Mouse (Mus musculus) neural tube, embryonic 10.5 days (tissue): Measurements from ENCODE around the gene Unc5c.

Experiments
- DNase-seq: peaks from one replicate; pipeline ENCODE4 v3.0.0-alpha.2; 2017; ENCODE audit warnings: low spot score; ENCODE audit errors: extremely low spot score

Gene Unc5c

GRCm38 (mm10) chr3:141465104-141465705 is at the start of gene Unc5c:
Unc5c (plus strand) TSS chr3:141465216.
- peak; percentile 83 for DNase-seq

GRCm38 (mm10) chr3:141457475-141457874 is 7.5 kb upstream of the Unc5c start:
- no peak for DNase-seq

- DNase-seq: no peak
Measured at GRCm38 (mm10) chr3:141462482-141462881, 2.5 kb upstream of the Unc5c start.

GRCm38 (mm10) chr3:141464691-141465103 is 319 bp upstream of the Unc5c start:
- DNase-seq: no peak

- DNase-seq: peak; percentile 55
Measured at GRCm38 (mm10) chr3:141466061-141466460, 1.0 kb downstream of the Unc5c start.

- peak; percentile 49 for DNase-seq
Measured at GRCm38 (mm10) chr3:141466727-141467335, 1.8 kb downstream of the Unc5c start.

- no peak for DNase-seq
Measured at GRCm38 (mm10) chr3:141469338-141469737, 4.3 kb downstream of the Unc5c start.

GRCm38 (mm10) chr3:141473205-141473604 is 8.2 kb downstream of the Unc5c start:
- DNase-seq: no peak

GRCm38 (mm10) chr3:141475389-141475788 is 10.4 kb downstream of the Unc5c start:
- DNase-seq: no peak

- DNase-seq: no peak
Measured at GRCm38 (mm10) chr3:141475919-141476318, 10.9 kb downstream of the Unc5c start.

- no peak for DNase-seq
Measured at GRCm38 (mm10) chr3:141476670-141477069, 11.7 kb downstream of the Unc5c start.

GRCm38 (mm10) chr3:141482465-141482864 is 17.4 kb downstream of the Unc5c start:
- no peak for DNase-seq

GRCm38 (mm10) chr3:141483665-141484431 is 18.8 kb downstream of the Unc5c start:
- no peak for DNase-seq

- DNase-seq: no peak
Measured at GRCm38 (mm10) chr3:141485218-141485617, 20.2 kb downstream of the Unc5c start.

- DNase-seq: no peak
Measured at GRCm38 (mm10) chr3:141490647-141491046, 25.6 kb downstream of the Unc5c start.

GRCm38 (mm10) chr3:141491272-141491950 is 26.4 kb downstream of the Unc5c start:
- peak; percentile 40 for DNase-seq

- DNase-seq: no peak
Measured at GRCm38 (mm10) chr3:141491951-141492310, 26.9 kb downstream of the Unc5c start.

- DNase-seq: no peak
Measured at GRCm38 (mm10) chr3:141493000-141493399, 28.0 kb downstream of the Unc5c start.

GRCm38 (mm10) chr3:141498348-141499056 is 33.5 kb downstream of the Unc5c start:
- no peak for DNase-seq

- DNase-seq: no peak
Measured at GRCm38 (mm10) chr3:141501845-141502505, 37.0 kb downstream of the Unc5c start.

GRCm38 (mm10) chr3:141503331-141503730 is 38.3 kb downstream of the Unc5c start:
- no peak for DNase-seq
